Mouse (Mus musculus): ENCODE results near the gene Ttll8. TPM values are rescaled to one million over a fixed set of nuclear protein-coding genes. Genes with fewer than 3 reads are reported as not detected.
A peak's percentile ranks its signal among the peaks of the same experiment; 100 is the strongest.

The Ttll8 gene
- polyA plus RNA-seq, 1 experiment = 0.03 TPM

DNA sequence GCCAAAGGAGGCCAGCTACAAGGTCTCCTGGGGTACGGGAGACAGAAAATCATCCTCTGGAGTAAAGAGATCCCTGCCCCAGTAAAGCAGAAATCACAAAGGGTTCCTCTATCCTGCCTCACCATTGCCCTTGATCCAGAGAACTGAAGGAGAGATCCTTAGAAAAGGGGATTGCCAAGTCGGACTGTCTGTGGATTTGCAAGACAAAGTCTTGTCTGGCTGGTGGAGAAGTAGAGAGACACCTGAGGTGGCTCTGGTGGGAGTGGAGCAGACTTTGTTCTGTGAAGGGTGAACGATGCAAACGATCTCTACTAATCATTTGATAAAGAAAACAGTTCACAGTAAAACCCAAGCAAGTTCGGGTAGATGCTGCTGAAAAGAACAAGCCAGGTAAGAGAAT, 61.3 kb downstream of the Ttll8 start:
- no peak for TF ChIP-seq POLR2A (IDR thresholded peaks at IDR 0.05; ENCODE audit: low read depth, low read length)
- Histone ChIP-seq H3K27ac (ENCODE audit: insufficient read depth, low read depth, low read length) (no peak overlapping the region), H3K4me1 (ENCODE audit: control insufficient read depth, insufficient read depth, low read length) (peaks cover 6% of the 10 kb centered on the region; the same call in 1 of the 2 replicates), H3K36me3 (ENCODE audit: control insufficient read depth, insufficient read depth, low read length) (no peaks in the 10 kb centered on the region), H3K4me3 (ENCODE audit: insufficient read depth, low read depth, low read length) (no peak overlapping the region), H3K27me3 (replicated peaks; ENCODE audit: control insufficient read depth, insufficient read depth, low read length) (no peaks in the 10 kb centered on the region)
- no peak for DNase-seq
- WGBS = 74% methylated on average over 5 of the region's 5 CpGs

DNA sequence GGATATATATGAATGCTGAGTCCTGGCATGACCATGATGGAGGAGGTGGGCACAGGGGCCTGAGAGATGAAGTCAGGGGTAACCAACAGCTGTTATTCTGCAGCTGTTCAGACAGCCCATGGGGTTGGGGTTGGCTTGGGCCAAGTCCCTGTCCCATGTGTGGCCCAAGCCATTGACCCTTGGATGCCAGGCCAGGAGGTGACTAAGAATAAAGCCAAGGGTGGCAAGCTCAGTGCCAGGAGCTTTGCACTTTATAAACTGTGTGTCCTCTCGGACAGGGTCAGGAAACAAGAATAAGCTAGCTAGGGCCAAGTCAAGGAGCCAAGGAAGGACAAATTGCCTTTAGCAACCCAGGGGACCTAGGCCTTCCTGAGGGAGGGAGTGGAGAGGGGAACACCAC, 62.0 kb downstream of the Ttll8 start:
- H3K36me3 ChIP-seq (ENCODE audit: control insufficient read depth, insufficient read depth, low read length) = no peaks in the 10 kb centered on the region
- no peak for TF ChIP-seq CTCF (conservative IDR thresholded peaks at IDR 0.05; ENCODE audit: insufficient read depth, insufficient read length, low read depth, low read length)
- no peak for TF ChIP-seq POLR2A (IDR thresholded peaks at IDR 0.05; ENCODE audit: low read depth, low read length)
- no peak overlapping the region for H3K4me3 ChIP-seq (ENCODE audit: insufficient read depth, low read depth, low read length)
- H3K27me3 ChIP-seq (replicated peaks; ENCODE audit: control insufficient read depth, insufficient read depth, low read length) = no peaks in the 10 kb centered on the region
- no peak overlapping the region for H3K27ac ChIP-seq (ENCODE audit: insufficient read depth, low read depth, low read length)
- DNase-seq = peak; percentile 76
- peaks cover 6% of the 10 kb centered on the region; the same call in 1 of the 2 replicates for H3K4me1 ChIP-seq (ENCODE audit: control insufficient read depth, insufficient read depth, low read length)
- WGBS = 80% methylated on average over 1 of the region's 1 CpGs

DNA sequence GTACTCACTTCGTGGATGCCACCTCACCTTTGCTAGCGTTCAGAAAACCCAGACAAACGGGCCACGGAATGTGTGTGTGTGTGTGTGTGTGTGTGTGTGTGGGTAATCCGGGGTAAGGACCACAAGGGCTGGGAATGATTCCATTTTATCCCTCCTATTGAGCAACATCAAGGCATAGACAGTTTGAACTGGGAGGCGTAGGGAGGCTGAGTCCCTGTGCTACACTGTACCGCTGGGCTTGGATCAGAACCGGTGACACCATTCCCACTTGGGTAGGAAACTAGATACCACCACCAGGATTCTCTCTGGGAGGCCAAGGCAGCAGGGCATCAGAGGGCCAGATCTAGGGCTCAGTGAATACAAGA, 62.6 kb downstream of the Ttll8 start:
- no peak overlapping the region for H3K4me3 ChIP-seq (ENCODE audit: insufficient read depth, low read depth, low read length)
- no peak for DNase-seq
- 69% methylated on average over 8 of the region's 8 CpGs for WGBS
- H3K4me1 ChIP-seq (ENCODE audit: control insufficient read depth, insufficient read depth, low read length) = peaks cover 6% of the 10 kb centered on the region; the same call in 1 of the 2 replicates
- H3K27me3 ChIP-seq (replicated peaks; ENCODE audit: control insufficient read depth, insufficient read depth, low read length) = no peaks in the 10 kb centered on the region
- TF ChIP-seq POLR2A (IDR thresholded peaks at IDR 0.05; ENCODE audit: low read depth, low read length) = no peak
- no peak for TF ChIP-seq CTCF (conservative IDR thresholded peaks at IDR 0.05; ENCODE audit: insufficient read depth, insufficient read length, low read depth, low read length)
- H3K36me3 ChIP-seq (ENCODE audit: control insufficient read depth, insufficient read depth, low read length) = no peaks in the 10 kb centered on the region
- no peak overlapping the region for H3K27ac ChIP-seq (ENCODE audit: insufficient read depth, low read depth, low read length)

DNA sequence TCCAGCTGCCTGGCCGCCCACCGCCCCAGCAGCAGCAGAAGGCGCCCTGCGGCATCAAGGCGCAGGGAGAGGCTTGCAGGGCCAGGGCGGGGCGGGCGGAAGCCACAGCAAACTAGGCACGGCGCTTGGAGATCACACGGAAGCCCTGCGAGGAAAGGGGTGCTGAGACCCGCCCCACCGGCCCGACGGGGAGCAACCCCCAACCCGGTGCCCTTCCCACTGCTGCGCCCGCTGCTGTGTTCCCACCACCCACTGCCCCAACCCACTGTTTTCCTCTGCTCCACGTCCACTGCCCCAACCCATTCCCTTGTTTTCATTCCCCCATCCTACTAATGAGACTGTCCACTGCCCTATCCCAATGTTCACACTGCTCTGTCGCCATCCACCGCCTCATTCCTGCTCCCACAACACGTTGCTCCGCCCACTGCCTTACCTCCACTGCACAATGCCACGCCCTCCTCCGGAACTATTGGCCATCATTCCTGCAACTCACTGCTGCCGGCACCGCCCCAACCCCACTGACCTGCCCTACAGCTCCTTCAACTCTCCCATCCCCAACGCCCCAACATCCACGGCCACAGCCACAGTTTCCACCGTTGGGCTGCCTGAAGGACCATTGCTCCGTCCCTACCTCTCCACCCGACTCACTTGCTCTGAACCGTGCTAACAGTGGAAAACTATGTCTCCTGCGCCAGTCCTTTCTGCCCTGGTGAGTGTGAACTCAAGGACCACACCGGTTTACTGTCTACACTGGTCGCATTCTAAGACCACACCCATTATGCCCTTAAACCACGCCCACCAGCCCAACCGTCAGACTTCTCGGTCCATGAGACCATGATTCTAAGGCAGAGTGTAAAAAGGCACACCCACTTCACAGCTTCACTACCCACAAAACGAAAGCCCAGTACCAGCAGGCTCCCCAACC, 63.2 kb downstream of the Ttll8 start:
- peak; percentile 42 for TF ChIP-seq POLR2A (IDR thresholded peaks at IDR 0.05; ENCODE audit: low read depth, low read length)
- peak; percentile 30 for TF ChIP-seq CTCF (conservative IDR thresholded peaks at IDR 0.05; ENCODE audit: insufficient read depth, insufficient read length, low read depth, low read length)
- Histone ChIP-seq H3K27me3 (replicated peaks; ENCODE audit: control insufficient read depth, insufficient read depth, low read length) (no peaks in the 10 kb centered on the region), H3K27ac (ENCODE audit: insufficient read depth, low read depth, low read length) (no peak overlapping the region), H3K4me3 (ENCODE audit: insufficient read depth, low read depth, low read length) (peak overlapping the region; percentile 51), H3K36me3 (ENCODE audit: control insufficient read depth, insufficient read depth, low read length) (no peaks in the 10 kb centered on the region), H3K4me1 (ENCODE audit: control insufficient read depth, insufficient read depth, low read length) (peaks cover 6% of the 10 kb centered on the region; the same call in 1 of the 2 replicates)
- 3% methylated on average over 41 of the region's 41 CpGs for WGBS
- DNase-seq = peak; percentile 95

DNA sequence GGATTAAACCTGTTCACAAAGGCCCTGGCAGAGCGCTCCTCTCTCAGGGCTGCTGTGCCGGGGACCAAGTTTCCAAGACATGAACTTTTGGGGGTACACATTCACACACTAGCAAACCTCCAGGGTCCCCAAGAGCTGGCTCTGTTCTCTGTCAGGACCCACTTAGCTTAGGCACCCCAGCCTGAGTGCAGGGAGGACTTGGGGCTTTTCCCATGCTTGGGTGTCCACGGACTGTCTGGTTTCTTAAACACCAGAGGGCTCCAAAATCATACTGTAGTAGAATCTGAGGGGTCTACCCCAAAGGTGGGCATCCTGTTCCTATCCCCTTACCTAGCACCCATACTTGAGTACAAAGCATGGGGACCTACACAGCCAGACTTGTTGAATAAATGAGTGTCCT, 64.2 kb downstream of the Ttll8 start:
- H3K36me3 ChIP-seq (ENCODE audit: control insufficient read depth, insufficient read depth, low read length) = no peaks in the 10 kb centered on the region
- TF ChIP-seq POLR2A (IDR thresholded peaks at IDR 0.05; ENCODE audit: low read depth, low read length) (no peak), CTCF (conservative IDR thresholded peaks at IDR 0.05; ENCODE audit: insufficient read depth, insufficient read length, low read depth, low read length) (no peak)
- no peak overlapping the region for H3K27ac ChIP-seq (ENCODE audit: insufficient read depth, low read depth, low read length)
- H3K27me3 ChIP-seq (replicated peaks; ENCODE audit: control insufficient read depth, insufficient read depth, low read length) = no peaks in the 10 kb centered on the region
- H3K4me3 ChIP-seq (ENCODE audit: insufficient read depth, low read depth, low read length) = no peak overlapping the region
- no peak for DNase-seq
- peaks cover 6% of the 10 kb centered on the region; the same call in 1 of the 2 replicates for H3K4me1 ChIP-seq (ENCODE audit: control insufficient read depth, insufficient read depth, low read length)
- WGBS = 98% methylated on average over 3 of the region's 3 CpGs

DNA sequence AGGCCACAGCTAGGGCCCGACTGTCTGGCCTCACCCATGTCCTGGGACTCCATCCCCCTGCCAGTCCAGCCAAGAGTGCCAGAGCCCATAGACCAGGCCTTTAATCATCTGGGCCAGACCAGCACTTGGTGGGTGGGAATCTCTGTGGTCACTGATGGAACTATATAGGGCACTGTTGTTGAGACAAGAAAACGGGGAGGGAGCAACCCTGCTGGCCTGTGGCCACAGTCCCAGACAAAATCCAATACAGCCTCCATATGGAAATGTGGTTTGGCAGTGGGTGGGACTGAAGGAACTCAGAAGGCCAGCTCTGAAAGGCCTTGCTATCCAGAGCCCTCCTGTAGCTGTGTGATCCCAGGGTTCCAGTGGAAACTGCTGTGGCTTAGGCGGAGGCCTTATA, 65.2 kb downstream of the Ttll8 start:
- WGBS = 93% methylated on average over 3 of the region's 3 CpGs
- Histone ChIP-seq H3K4me3 (ENCODE audit: insufficient read depth, low read depth, low read length) (no peak overlapping the region), H3K4me1 (ENCODE audit: control insufficient read depth, insufficient read depth, low read length) (peaks cover 6% of the 10 kb centered on the region; the same call in 1 of the 2 replicates), H3K36me3 (ENCODE audit: control insufficient read depth, insufficient read depth, low read length) (no peaks in the 10 kb centered on the region), H3K27me3 (replicated peaks; ENCODE audit: control insufficient read depth, insufficient read depth, low read length) (no peaks in the 10 kb centered on the region), H3K27ac (ENCODE audit: insufficient read depth, low read depth, low read length) (no peak overlapping the region)
- TF ChIP-seq CTCF (conservative IDR thresholded peaks at IDR 0.05; ENCODE audit: insufficient read depth, insufficient read length, low read depth, low read length) (no peak), POLR2A (IDR thresholded peaks at IDR 0.05; ENCODE audit: low read depth, low read length) (no peak)
- no peak for DNase-seq

DNA sequence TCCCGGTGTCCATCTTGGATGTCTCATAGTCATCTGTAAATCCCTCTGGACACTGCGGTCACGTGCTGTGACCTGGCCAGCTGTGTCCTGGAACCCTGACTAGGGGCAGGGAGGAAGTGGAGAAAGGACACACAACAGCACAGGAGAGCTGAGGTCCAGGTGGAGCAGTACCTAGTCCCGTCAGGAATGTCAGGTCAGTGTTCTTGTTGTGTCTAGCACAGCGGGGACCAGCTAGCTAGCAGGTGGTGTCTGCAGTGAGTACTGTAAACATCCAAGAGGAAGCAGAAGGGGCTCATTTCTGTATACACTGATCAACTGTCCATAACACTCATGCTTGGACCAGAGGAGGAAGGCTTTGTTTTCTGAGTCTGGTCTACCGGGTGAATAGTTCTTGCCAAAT, 68.8 kb downstream of the Ttll8 start:
- H3K27ac ChIP-seq (ENCODE audit: insufficient read depth, low read depth, low read length) = no peak overlapping the region
- H3K27me3 ChIP-seq (replicated peaks; ENCODE audit: control insufficient read depth, insufficient read depth, low read length) = no peaks in the 10 kb centered on the region
- TF ChIP-seq CTCF (conservative IDR thresholded peaks at IDR 0.05; ENCODE audit: insufficient read depth, insufficient read length, low read depth, low read length) (no peak), POLR2A (IDR thresholded peaks at IDR 0.05; ENCODE audit: low read depth, low read length) (no peak)
- WGBS = 88% methylated on average over 6 of the region's 6 CpGs
- H3K4me1 ChIP-seq (ENCODE audit: control insufficient read depth, insufficient read depth, low read length) = no peaks in the 10 kb centered on the region
- H3K4me3 ChIP-seq (ENCODE audit: insufficient read depth, low read depth, low read length) = no peak overlapping the region
- no peaks in the 10 kb centered on the region for H3K36me3 ChIP-seq (ENCODE audit: control insufficient read depth, insufficient read depth, low read length)
- DNase-seq = no peak

Data from kidney, adult 2 months (tissue).